Mouse (Mus musculus) olfactory bulb, adult 2 months (tissue): ENCODE data around the gene Calml4.

Experiments used
- CTCF ChIP-seq: fragments of 200-500 bp; IDR thresholded peaks from 2 replicates; pipeline ENCODE4 v1.5.1; 2012; ENCODE audit warnings: low read depth, mild to moderate bottlenecking, low read length, moderate library complexity; ENCODE audit not compliant: insufficient read depth
- POLR2A ChIP-seq: fragments of 200-500 bp; IDR thresholded peaks from 2 replicates; pipeline ENCODE4 v1.6.1; 2012; ENCODE audit warnings: mild to moderate bottlenecking, low read depth, low read length, moderate library complexity; ENCODE audit not compliant: insufficient read depth

DNA sequence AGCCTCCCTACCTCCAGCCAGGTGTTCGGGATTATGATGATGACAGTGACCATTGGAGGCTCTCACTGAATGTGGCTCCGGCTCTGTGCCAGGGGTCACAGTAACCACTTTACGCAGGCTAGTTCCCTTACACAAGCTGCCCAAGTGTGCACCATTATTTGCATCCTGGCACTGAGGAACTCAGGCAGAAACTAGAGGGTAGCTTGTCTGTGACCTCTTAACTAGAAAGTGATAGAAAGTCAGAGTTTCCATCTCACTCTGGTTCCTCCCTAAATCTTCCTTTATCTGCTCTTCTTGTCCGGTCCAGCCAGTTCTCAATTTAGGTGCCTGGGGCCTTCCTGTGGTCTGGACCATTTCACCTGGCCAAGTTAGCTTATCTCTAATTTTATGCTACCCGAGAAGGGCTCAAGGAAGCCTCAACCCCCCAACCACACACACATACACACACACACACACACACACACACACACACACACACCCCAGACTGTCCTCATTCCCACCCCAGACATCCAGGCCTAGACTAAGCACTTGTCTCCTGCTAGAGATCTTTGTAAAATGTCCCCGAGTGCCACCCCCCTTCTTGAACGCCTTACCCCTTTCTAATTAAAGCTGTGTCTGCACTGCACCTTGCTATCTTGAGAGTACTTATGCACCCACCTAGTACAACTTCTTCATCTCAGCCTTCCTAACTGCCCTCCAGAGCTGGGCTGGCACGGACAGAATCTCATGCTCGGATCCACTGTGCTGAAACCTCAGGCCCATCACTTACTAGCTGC lies 41.4 kb upstream of the Calml4 start:
- TF ChIP-seq POLR2A (no peak), CTCF (no peak)
